Mouse (Mus musculus) olfactory bulb, adult 2 months (tissue): ENCODE measurements at regions not wholly inside any gene's neighbourhood (a gene's known extent, or its start where the extent isn't known, plus 50 kb on each side); places are given as distances from the start of the nearest gene placed in this dataset.

Experiments used
- H3K27ac ChIP-seq: fragments of 200-500 bp; 2 replicates; pipeline ENCODE4 v1.5.1; 2012; ENCODE audit warnings: low read depth, low read length; ENCODE audit not compliant: insufficient read depth
- H3K4me1 ChIP-seq: fragments of 200-500 bp; 2 replicates; pipeline ENCODE4 v1.6.1; 2012; ENCODE audit warnings: low read length; ENCODE audit not compliant: control insufficient read depth, insufficient read depth
- H3K4me3 ChIP-seq: fragments of 200-500 bp; 2 replicates; pipeline ENCODE4 v1.5.1; 2012; ENCODE audit warnings: mild to moderate bottlenecking, low read depth, low read length, moderate library complexity; ENCODE audit not compliant: insufficient read depth
- CTCF ChIP-seq: fragments of 200-500 bp; IDR thresholded peaks from 2 replicates; pipeline ENCODE4 v1.5.1; 2012; ENCODE audit warnings: low read depth, mild to moderate bottlenecking, low read length, moderate library complexity; ENCODE audit not compliant: insufficient read depth
- POLR2A ChIP-seq: fragments of 200-500 bp; IDR thresholded peaks from 2 replicates; pipeline ENCODE4 v1.6.1; 2012; ENCODE audit warnings: mild to moderate bottlenecking, low read depth, low read length, moderate library complexity; ENCODE audit not compliant: insufficient read depth
- whole genome bisulfite sequencing: fragments of 180-500 bp; shearing (Covaris S2); methylation state at CpG from one replicate; pipeline ENCODE4 v1.1.7; 2018; 5-methylcytosine and 5-hydroxymethylcytosine counted together

DNA sequence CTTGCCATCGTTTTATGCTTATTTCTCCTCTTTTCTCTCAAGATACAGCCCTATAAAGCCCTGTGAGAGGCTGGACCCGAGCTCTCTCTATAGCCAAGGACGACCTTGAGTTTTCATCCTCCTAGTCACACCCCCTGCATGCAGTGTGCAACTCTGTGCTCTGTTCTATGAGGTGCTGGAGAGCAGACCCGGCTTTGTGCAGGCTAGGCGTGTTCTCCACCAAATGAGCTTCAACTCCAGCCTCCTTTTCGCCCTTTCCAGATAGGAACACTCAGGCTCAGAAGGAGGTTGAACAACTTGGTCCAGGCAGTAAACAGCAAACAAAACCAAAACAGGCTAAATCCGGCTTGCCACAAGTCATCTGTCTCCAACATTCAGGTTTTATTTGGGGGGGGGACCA, 67.8 kb upstream of the Acbd6 start:
- WGBS = 71% methylated on average over 7 of the region's 7 CpGs
- Histone ChIP-seq H3K27ac (no peak overlapping the region), H3K4me3 (no peak overlapping the region), H3K4me1 (peaks cover 7% of the 10 kb centered on the region)
- TF ChIP-seq CTCF = no peak
- no peak for TF ChIP-seq POLR2A

DNA sequence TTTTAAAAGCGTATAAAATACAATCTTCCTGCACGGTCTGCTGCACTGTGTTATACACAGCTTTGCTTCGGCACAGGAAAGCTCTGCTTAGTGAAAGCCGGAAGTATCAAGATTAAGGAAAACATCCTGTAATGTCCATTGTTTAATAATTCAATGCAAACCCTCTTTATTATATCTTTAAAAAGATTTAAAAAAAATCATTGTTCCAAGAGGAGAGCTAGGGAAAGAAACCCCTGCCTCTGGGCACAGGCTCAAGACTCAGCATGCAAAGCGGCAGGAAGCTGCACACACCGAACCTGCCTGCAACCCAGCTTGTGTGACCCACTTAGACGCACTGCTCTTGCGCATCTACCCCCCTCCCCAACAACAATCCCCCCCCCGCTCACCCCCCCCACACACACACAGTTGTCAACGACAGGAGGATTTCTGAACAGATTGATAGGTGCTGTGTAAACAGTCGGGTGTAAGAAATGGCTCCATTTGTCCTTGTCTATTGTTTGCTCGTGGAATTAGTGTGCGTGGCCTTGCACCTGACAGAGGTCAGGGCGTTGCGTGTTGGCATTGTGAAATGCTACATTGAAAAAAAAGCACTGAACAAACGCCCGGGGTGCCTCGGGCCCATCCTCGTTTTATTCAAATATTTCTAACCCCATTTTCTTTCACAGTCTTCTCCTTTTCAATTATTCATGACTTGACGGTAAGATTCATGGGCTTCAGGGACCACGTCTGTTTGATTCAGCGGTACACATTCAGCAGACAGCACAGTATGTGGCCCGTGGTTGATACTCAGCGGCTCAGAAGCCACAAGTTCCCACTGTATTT, 66.5 kb upstream of the Acbd6 start:
- no peak overlapping the region for H3K27ac ChIP-seq
- WGBS = 30% methylated on average over 24 of the region's 24 CpGs
- TF ChIP-seq CTCF (no peak), POLR2A (no peak)
- no peak overlapping the region for H3K4me3 ChIP-seq
- peaks cover 7% of the 10 kb centered on the region for H3K4me1 ChIP-seq

DNA sequence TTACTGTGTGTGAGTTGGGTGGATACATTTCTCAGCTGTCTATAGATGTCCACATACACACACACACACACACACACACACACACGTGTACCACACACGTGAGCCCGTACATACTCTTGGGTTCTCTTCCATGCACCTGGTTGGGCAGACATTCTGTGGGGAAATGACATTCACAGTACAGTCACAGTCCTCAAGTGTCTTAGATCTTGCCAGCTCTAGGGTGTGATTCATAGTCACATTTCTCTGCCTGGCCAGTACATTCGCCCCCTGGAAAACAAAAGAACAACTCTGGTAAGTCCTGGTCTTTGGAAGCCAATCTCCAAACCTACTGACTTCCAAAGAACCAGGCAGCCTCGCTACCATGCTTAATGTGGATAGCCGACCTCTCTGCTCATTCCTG, 64.6 kb upstream of the Acbd6 start:
- Histone ChIP-seq H3K4me1 (peaks cover 7% of the 10 kb centered on the region), H3K4me3 (no peak overlapping the region), H3K27ac (no peak overlapping the region)
- TF ChIP-seq POLR2A (no peak), CTCF (no peak)
- WGBS = 88% methylated on average over 6 of the region's 6 CpGs

DNA sequence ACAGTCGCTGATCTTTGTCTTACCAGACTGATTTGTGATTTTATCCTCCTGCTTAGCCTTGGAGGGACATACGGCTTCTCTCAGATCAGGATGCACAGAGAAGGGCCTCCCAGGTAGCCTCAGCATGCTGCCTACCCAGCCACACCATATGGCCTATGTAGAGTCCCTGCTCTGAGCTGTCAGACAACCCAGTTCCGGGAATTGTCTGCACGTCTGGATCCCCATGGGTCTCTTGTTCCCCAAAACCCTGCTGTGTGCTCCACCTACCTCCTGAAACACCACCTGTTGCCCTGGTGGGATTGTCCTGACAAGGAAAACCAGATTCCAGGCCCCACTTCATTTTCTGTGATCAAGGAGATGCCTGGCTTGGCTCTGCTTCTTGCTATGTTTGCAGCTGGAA, 64.1 kb upstream of the Acbd6 start:
- WGBS = 88% methylated on average over 4 of the region's 4 CpGs
- peak overlapping the region; percentile 67 for H3K27ac ChIP-seq
- H3K4me3 ChIP-seq = no peak overlapping the region
- H3K4me1 ChIP-seq = peaks cover 7% of the 10 kb centered on the region
- TF ChIP-seq POLR2A = no peak
- TF ChIP-seq CTCF = no peak

DNA sequence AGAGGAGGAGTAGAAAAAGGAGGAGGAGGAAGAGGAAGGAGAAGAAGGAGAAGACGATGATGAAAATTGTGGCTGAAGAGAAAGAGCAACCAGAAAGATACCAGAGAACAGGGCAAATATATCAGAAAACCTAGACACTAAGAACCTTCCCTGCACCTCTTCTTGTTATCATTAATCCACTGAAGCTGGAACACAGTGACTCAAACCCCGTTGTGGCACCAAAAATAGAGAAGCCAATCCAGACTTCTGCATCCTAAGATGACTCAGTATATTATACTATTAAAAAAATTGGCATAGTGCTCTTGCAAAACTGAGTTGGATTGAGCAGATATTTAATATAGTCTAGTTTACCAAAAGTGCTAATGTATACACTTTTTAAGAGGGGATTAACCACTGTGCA, 63.6 kb upstream of the Acbd6 start:
- 52% methylated on average over 2 of the region's 2 CpGs for WGBS
- H3K27ac ChIP-seq = peak overlapping the region; percentile 67
- TF ChIP-seq POLR2A = no peak
- no peak for TF ChIP-seq CTCF
- no peak overlapping the region for H3K4me3 ChIP-seq
- peaks cover 7% of the 10 kb centered on the region for H3K4me1 ChIP-seq

DNA sequence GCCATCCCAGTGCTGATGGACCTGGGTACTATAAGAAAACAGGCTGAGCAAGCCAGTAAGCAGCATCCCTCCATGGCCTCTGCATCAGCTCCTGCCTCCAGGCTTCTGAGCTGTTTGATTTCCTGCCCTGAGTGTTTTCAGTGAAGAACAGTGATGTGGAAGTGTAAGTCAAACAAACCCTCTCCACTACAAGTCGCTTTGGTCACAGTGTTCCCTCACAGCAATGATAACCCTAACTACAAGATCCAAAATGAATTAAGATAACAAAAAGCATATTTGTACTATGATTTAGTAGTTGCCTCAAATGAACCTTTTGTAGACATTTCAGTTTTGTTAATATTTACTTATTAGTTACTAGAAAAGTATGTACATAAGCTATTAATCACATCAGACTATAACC, 58.2 kb upstream of the Acbd6 start:
- H3K4me3 ChIP-seq = no peak overlapping the region
- H3K4me1 ChIP-seq = 0 out of 2 replicates have a peak, but pooled peaks cover 2% of the 10 kb centered on the region
- no peak for TF ChIP-seq CTCF
- no peak for TF ChIP-seq POLR2A
- 91% methylated on average over 1 of the region's 1 CpGs for WGBS
- no peak overlapping the region for H3K27ac ChIP-seq

DNA sequence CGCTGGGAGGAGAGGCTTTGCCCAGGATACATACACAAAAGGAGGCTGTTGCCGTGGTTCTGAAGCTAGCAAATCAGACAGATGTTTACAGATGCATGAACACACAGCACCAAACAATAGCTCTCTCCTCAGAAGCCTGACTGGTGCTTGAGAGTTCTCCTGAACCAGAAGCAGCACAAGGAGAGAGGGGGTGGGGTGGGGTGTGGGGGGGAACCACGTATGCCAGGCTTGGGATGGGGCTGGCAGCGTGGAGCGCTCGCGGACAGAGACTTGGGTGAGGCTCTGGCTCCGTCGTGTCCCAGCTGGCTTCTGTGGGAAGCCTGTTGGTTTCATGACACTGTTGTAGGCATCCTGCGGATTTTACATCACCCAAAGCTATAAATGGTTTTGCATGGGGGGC, 55.1 kb upstream of the Acbd6 start:
- H3K27ac ChIP-seq = no peak overlapping the region
- H3K4me3 ChIP-seq = no peak overlapping the region
- TF ChIP-seq POLR2A (no peak), CTCF (no peak)
- 29% methylated on average over 10 of the region's 10 CpGs for WGBS
- 0 out of 2 replicates have a peak, but pooled peaks cover 2% of the 10 kb centered on the region for H3K4me1 ChIP-seq

DNA sequence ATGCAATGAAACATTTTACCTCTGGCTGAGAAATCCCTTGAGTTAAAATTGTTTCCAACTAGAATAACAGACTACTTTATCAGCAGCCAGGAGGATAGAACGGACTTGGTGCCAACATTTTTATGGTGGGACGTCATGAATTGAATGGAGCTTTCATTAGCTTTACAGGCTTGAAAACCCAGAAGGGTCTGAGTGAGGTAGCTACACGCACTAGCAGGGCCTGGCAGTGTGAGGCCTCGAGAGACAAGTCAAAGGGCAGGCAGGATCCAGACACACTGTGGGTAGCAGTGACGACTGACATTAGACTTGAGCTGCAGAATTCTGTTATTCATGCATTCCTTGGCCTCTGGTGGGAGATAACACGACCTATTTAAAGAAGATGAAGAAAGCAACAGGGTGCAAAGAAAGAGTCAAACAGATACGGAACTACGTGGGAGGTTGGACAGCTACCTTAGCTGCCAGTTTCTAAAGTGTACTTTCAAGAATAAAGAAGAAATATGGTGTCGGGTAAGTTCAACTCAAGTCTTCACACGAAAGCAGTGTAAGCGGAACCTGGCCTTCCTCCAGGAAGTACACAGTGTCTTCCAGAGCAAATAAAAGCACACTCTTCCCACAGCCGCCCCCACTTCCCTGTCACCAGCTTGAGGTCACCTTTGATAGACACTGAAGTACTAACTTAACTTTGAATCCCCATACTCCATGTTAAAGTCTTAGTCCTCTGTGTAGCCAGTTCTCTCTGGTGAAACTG, 53.2 kb upstream of the Acbd6 start:
- Histone ChIP-seq H3K27ac (no peak overlapping the region), H3K4me3 (no peak overlapping the region), H3K4me1 (0 out of 2 replicates have a peak, but pooled peaks cover 2% of the 10 kb centered on the region)
- TF ChIP-seq POLR2A (no peak), CTCF (no peak)
- 76% methylated on average over 12 of the region's 12 CpGs for WGBS

DNA sequence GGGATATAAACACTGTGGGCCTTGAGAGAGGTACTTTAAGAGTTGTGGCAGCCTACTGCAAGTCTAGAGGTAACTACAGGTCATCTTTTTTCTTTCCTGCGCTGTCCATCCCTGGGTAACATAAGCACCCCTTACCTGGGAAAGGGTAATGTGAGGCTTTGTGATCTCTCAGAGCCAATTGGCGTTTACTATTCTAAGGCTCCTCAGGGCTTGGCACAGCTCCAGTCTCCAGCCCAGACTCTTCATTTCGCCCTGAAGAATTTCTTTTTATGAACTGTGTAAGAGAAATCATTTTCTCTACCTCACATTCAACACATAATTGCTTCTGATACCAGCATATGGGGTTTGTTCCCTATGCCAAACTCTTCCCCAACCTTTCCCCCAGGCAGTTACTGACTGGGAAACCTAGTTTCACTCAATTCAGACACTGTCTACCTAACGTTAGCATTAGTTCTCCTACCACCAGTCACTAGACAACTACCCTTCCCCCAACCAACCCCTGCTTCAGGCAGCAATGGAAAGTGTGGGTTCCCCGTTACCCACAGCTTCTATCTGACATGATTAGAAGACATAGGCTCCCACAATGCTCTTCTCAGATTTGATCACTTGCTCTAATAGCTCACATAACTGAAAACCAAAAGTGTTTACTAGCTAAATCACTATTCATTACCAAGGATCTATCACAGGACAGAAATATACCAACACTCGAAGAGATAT, 52.4 kb upstream of the Acbd6 start:
- TF ChIP-seq CTCF (no peak), POLR2A (no peak)
- WGBS = 67% methylated on average over 6 of the region's 6 CpGs

More for the DNA sequence above, 52.4 kb upstream of the Acbd6 start:
- Histone ChIP-seq H3K27ac (no peak overlapping the region), H3K4me1 (peaks cover 5% of the 10 kb centered on the region; the same call in 1 of the 2 replicates), H3K4me3 (no peak overlapping the region)
